10 mouse cellular contexts compared by ENCODE assay signal in the genomic region with DNA sequence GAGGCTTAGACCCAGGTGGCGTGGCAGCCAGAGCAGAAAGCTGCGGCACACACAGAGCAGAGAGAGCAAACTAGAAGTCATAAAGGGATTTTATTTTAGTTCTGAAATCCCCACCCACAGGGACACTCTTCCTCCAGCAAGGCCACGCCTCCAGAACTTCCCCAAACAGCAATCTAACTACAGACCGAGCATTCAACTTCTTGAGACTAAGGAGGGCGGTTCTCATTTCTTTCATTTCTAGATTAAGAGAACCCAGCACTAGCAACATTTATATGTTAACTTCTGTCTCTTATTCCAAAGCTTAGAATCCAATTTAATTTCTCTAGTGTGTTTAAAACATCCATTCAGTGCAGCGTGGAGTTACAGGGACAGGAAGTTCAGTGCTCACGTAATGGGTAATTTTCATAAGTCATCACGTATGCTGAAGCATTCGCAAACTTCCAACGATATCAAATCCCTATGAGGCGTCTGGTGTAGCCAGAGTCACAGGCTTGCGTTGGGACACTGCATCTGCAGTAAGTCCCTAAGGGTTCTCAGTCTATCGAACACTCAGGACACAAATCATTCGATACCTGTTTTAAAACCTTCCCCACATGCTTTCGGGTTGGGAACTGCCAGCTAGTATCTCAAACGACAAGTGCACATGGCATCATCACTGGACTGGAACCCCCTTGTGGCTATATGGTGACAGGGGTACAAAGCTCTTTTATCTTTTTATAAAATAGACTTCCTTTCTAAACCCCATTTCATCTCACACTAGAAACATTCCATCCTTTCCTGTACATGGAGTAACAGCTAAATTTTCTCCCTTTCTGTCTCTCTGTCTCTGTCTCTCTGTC. TPM values are rescaled to one million over a fixed set of nuclear protein-coding genes. Genes with fewer than 3 reads are reported as not detected.
DNase-seq lines count a peak whose midpoint lies in the region; ATAC-seq and TF ChIP-seq lines count a peak whose summit lies in the region.
"Had no signal": no experiment of that assay in that cellular context is flagged by ENCODE, and none has a peak within 500 bp of the region (broad histone marks: within the 10 kb centered on the region; RNA-seq: fewer than 3 reads in every experiment).

No protein-coding gene starts in this region.

- H3K4me3 ChIP-seq in heart, embryonic 12.5 days, result no peak overlapping the region
- peak overlapping the region; percentile 15 to 53 (median 40) for H3K4me3 ChIP-seq in CH12.LX (replicated peaks in 1 of 3; ENCODE audit: low read depth in 2 of 3, low read length in 2 of 3, poor library complexity in 1 of 3)
- H3K4me3 ChIP-seq in midbrain, embryonic 16.5 days (ENCODE audit: low read depth, low read length), result no peak overlapping the region
- H3K4me3 ChIP-seq: neural tube, embryonic 12.5 days had no signal

- WGBS in heart, embryonic 12.5 days, result 76% methylated on average over 16 of the region's 16 CpGs
- 83% methylated on average over 16 of the region's 16 CpGs for WGBS in midbrain, embryonic 16.5 days

- H3K9me3 ChIP-seq in heart, embryonic 12.5 days (replicated peaks), result no peaks in the 10 kb centered on the region
- H3K9me3 ChIP-seq in CH12.LX (replicated peaks; ENCODE audit: low read length), result no peaks in the 10 kb centered on the region
- H3K9me3 ChIP-seq in midbrain, embryonic 16.5 days (replicated peaks; ENCODE audit: control insufficient read depth, low read length, poor library complexity, severe bottlenecking), result no peaks in the 10 kb centered on the region
- H3K9me3 ChIP-seq: neural tube, embryonic 12.5 days had no signal

- H3K27ac ChIP-seq in heart, embryonic 12.5 days (ENCODE audit: poor library complexity, severe bottlenecking), result no peak overlapping the region
- H3K27ac ChIP-seq in CH12.LX (ENCODE audit: insufficient read depth, low read depth), result peak overlapping the region; percentile 82; the same call in 1 of the 2 replicates
- no peak overlapping the region for H3K27ac ChIP-seq in midbrain, embryonic 16.5 days (ENCODE audit: low read length)
- H3K27ac ChIP-seq: neural tube, embryonic 12.5 days had no signal

- no peaks in the 10 kb centered on the region; the same call in 1 of the 2 replicates for H3K79me2 ChIP-seq in CH12.LX (replicated peaks; ENCODE audit: control insufficient read depth, extremely low read depth, insufficient read depth, poor library complexity, severe bottlenecking)

- no peak overlapping the region for H3K9ac ChIP-seq in heart, embryonic 12.5 days
- peak overlapping the region; percentile 65 for H3K9ac ChIP-seq in CH12.LX (ENCODE audit: insufficient read depth, low read depth)
- no peak overlapping the region for H3K9ac ChIP-seq in midbrain, embryonic 16.5 days (ENCODE audit: low read depth, low read length)
- H3K9ac ChIP-seq: neural tube, embryonic 12.5 days had no signal

- H3K4me2 ChIP-seq in heart, embryonic 12.5 days, result no peak overlapping the region
- H3K4me2 ChIP-seq in CH12.LX (ENCODE audit: insufficient read depth, low read depth, poor library complexity, severe bottlenecking), result peak overlapping the region; percentile 60
- no peak overlapping the region for H3K4me2 ChIP-seq in midbrain, embryonic 16.5 days (ENCODE audit: low read length)
- H3K4me2 ChIP-seq: neural tube, embryonic 12.5 days had no signal

- TF ChIP-seq RAD21 in CH12.LX (IDR thresholded peaks at IDR 0.05; ENCODE audit: low read depth, low read length), result no peak

- peak; percentile 70 for TF ChIP-seq POLR2A in CH12.LX (IDR thresholded peaks at IDR 0.05; ENCODE audit: low read depth, low read length)

- DNase-seq in heart, adult 18-20 months, result peak; percentile 36 to 43
- peak; percentile 84 for DNase-seq in CH12.LX (ENCODE audit: extremely low read depth)
- no peak for DNase-seq in urinary bladder, postnatal 4 days (ENCODE audit: low spot score in 2 of 2)
- DNase-seq in urinary bladder, postnatal 36 days (ENCODE audit: low spot score in 2 of 2), result no peak
- DNase-seq: kidney, postnatal 25 days had no signal

- H3K36me3 ChIP-seq in heart, embryonic 12.5 days, result no peaks in the 10 kb centered on the region
- no peaks in the 10 kb centered on the region for H3K36me3 ChIP-seq in CH12.LX (replicated peaks in 1 of 2; ENCODE audit: control insufficient read depth in 1 of 2, insufficient read depth in 1 of 2, low read length in 1 of 2)
- no peaks in the 10 kb centered on the region for H3K36me3 ChIP-seq in midbrain, embryonic 16.5 days (ENCODE audit: control insufficient read depth, insufficient read depth, low read length)
- H3K36me3 ChIP-seq: neural tube, embryonic 12.5 days had no signal

- dilution Hi-C loops in CH12.LX (cut with MboI; ENCODE audit: extremely low pct_ligation_motif_present, extremely low pct_unique_long_range_greater_than_20kb, low sequenced_read_pairs), result no loop called here

- H3K4me1 ChIP-seq in heart, embryonic 12.5 days (replicated peaks), result 0 out of 2 replicates have a peak, but pooled peaks cover 3% of the 10 kb centered on the region
- H3K4me1 ChIP-seq in CH12.LX (ENCODE audit: control insufficient read depth in 1 of 2, insufficient read depth in 2 of 2), result peaks cover 5 to 24% of the 10 kb centered on the region in 2 experiments; a peak in 3 of 4 replicates
- no peaks in the 10 kb centered on the region for H3K4me1 ChIP-seq in midbrain, embryonic 16.5 days (ENCODE audit: control insufficient read depth, insufficient read depth, low read length)
- H3K4me1 ChIP-seq: neural tube, embryonic 12.5 days had no signal

- ATAC-seq in heart, embryonic 12.5 days (ENCODE audit: insufficient number of reproducible peaks, low FRiP score), result no peak
- ATAC-seq in inflammation-experienced regulatory T-cells, adult 6 months, result peak; percentile 92
- ATAC-seq in megakaryocyte progenitor cell, adult 5-6 weeks (replicated peaks; ENCODE audit: poor library complexity), result peak; percentile 86
- no peak for ATAC-seq in midbrain, embryonic 16.5 days

- TF ChIP-seq EP300 in CH12.LX (IDR thresholded peaks at IDR 0.05; ENCODE audit: low read length), result no peak

- in situ Hi-C loops in CH12.LX (cut with MboI; ENCODE audit: low pct_ligation_motif_present, low pct_unique_long_range_greater_than_20kb, low sequenced_read_pairs), result no loop called here

- no peak; a peak in 1 of 4 replicates for TF ChIP-seq CTCF in CH12.LX (conservative IDR thresholded peaks at IDR 0.05 in 1 of 2, IDR thresholded peaks at IDR 0.05 in 1 of 2; ENCODE audit: low read depth in 2 of 2, low read length in 2 of 2)

- H3K27me3 ChIP-seq in heart, embryonic 12.5 days (replicated peaks), result no peaks in the 10 kb centered on the region
- no peaks in the 10 kb centered on the region for H3K27me3 ChIP-seq in CH12.LX (replicated peaks)
- H3K27me3 ChIP-seq in midbrain, embryonic 16.5 days (ENCODE audit: control insufficient read depth, insufficient read depth, low read depth, low read length), result no peaks in the 10 kb centered on the region; the same call in 1 of the 2 replicates
- H3K27me3 ChIP-seq: neural tube, embryonic 12.5 days had no signal

TF ChIP-seq in CH12.LX, 34 proteins besides CTCF, POLR2A, EP300 and RAD21 (continues in another document):
- TF ChIP-seq ZC3H11A (IDR thresholded peaks at IDR 0.05; ENCODE audit: low read depth, low read length), result no peak
- no peak; the same call in 1 of the 2 replicates for TF ChIP-seq BHLHE40 (IDR thresholded peaks at IDR 0.05; ENCODE audit: low read depth, low read length)
- no peak for TF ChIP-seq GABPA (IDR thresholded peaks at IDR 0.05; ENCODE audit: insufficient replicate concordance, low read depth, low read length)
- TF ChIP-seq HCFC1 (IDR thresholded peaks at IDR 0.05; ENCODE audit: low read depth, low read length), result peak; percentile 24; the same call in 1 of the 2 replicates
- TF ChIP-seq NELFE (IDR thresholded peaks at IDR 0.05; ENCODE audit: low read depth, low read length), result peak; percentile 54; the same call in 1 of the 2 replicates
- no peak for TF ChIP-seq JUN (IDR thresholded peaks at IDR 0.05; ENCODE audit: insufficient read depth, low read depth, low read length)
- TF ChIP-seq CHD2 (IDR thresholded peaks at IDR 0.05; ENCODE audit: low read length), result no peak
- no peak for TF ChIP-seq POLR2AphosphoS2 (IDR thresholded peaks at IDR 0.05; ENCODE audit: low read depth, low read length)
- TF ChIP-seq KAT2A (IDR thresholded peaks at IDR 0.05; ENCODE audit: insufficient replicate concordance, low read length), result no peak
- TF ChIP-seq TBP (conservative IDR thresholded peaks at IDR 0.05; ENCODE audit: low read depth, low read length), result peak; percentile 84
- 0 out of 2 replicates have a peak, but pooled peaks have one; percentile 29 for TF ChIP-seq MAX (IDR thresholded peaks at IDR 0.05; ENCODE audit: low read length)
- no peak for TF ChIP-seq UBTF (IDR thresholded peaks at IDR 0.05; ENCODE audit: low read depth, low read length)
- no peak for TF ChIP-seq ZKSCAN1 (IDR thresholded peaks at IDR 0.05; ENCODE audit: borderline replicate concordance, low read depth, low read length)
- TF ChIP-seq NRF1 (IDR thresholded peaks at IDR 0.05; ENCODE audit: low read depth, low read length), result no peak
- no peak for TF ChIP-seq USF1 (IDR thresholded peaks at IDR 0.05; ENCODE audit: low read depth, low read length)
- no peak for TF ChIP-seq PAX5 (IDR thresholded peaks at IDR 0.05; ENCODE audit: low read length)
- no peak for TF ChIP-seq ZNF384 (IDR thresholded peaks at IDR 0.05; ENCODE audit: low read depth, low read length)

RNA-seq across cellular contexts. Expression of gene Enpp3, which starts 18.7 kb away (rescaled TPM):
- 1 to 10 TPM; 3.0 to 3.2 TPM for total RNA-seq in heart, adult 18-20 months (2021)
- 1.7 and 2.2 TPM in 2 replicates for polyA plus RNA-seq in heart, embryonic 12.5 days (2016; fragmentation: Nextera tagmentation; extraction: Ambion mirVana)
- 0.04 TPM in 1 of 2 replicates, not detected in the other for total RNA-seq in CH12.LX (2012; rRNA removed)
- total RNA-seq in CH12.LX (2014; rRNA removed), result 0.08 and 0.15 TPM in 2 replicates
- 0.24 and 0.48 TPM in 2 replicates for polyA plus RNA-seq in CH12.LX (2012; ENCODE audit: insufficient read length, low read depth)
- not detected for polyA plus RNA-seq in inflammation-experienced regulatory T-cells, adult 6 months (2017; shearing (Covaris generic))
- 0.22 and 0.54 TPM in 2 replicates for total RNA-seq in megakaryocyte progenitor cell, adult 5-6 weeks (2015)
- 0.10 and 0.12 TPM in 2 replicates for total RNA-seq in megakaryocyte progenitor cell, adult 5-6 weeks (2017)
- polyA plus RNA-seq in midbrain, embryonic 16.5 days (2015; fragmentation: Nextera tagmentation; extraction: Ambion mirVana), result 2.6 and 3.4 TPM in 2 replicates

RNA-seq across cellular contexts. Expression of gene Med23, which starts 45.9 kb away (rescaled TPM):
- total RNA-seq in heart, adult 18-20 months (2021), result 10 to 100 TPM; 14.0 to 15.6 TPM
- polyA plus RNA-seq in heart, embryonic 12.5 days (2016; fragmentation: Nextera tagmentation; extraction: Ambion mirVana), result 15.8 and 16.9 TPM in 2 replicates
- total RNA-seq in CH12.LX (2012; rRNA removed) (43.5 and 43.6 TPM in 2 replicates), CH12.LX (2014; rRNA removed) (45.6 and 46.7 TPM in 2 replicates)
- 37.1 and 45.7 TPM in 2 replicates for polyA plus RNA-seq in CH12.LX (2012; ENCODE audit: insufficient read length, low read depth)
- polyA plus RNA-seq in inflammation-experienced regulatory T-cells, adult 6 months (2017; shearing (Covaris generic)), result 10 to 100 TPM; 15.5 to 28.2 (median 22.9) TPM
- total RNA-seq in megakaryocyte progenitor cell, adult 5-6 weeks (2015), result 20.5 and 25.2 TPM in 2 replicates
- 22.8 and 32.5 TPM in 2 replicates for total RNA-seq in megakaryocyte progenitor cell, adult 5-6 weeks (2017)
- 28.7 and 30.0 TPM in 2 replicates for polyA plus RNA-seq in midbrain, embryonic 16.5 days (2015; fragmentation: Nextera tagmentation; extraction: Ambion mirVana)

Comparison
In these comparisons a context has a peak if more than half of its experiments do, and no peak if none do; other contexts are left out.
1. DNase-seq: peak in heart, adult 18-20 months (2 of 2) and CH12.LX (single experiment); none in urinary bladder, postnatal 4 days (0 of 2) and urinary bladder, postnatal 36 days (0 of 2).
2. ATAC-seq: peak in inflammation-experienced regulatory T-cells, adult 6 months (single experiment) and megakaryocyte progenitor cell, adult 5-6 weeks (single experiment); none in heart, embryonic 12.5 days (single experiment) and midbrain, embryonic 16.5 days (single experiment).
3. H3K4me3 ChIP-seq: peak in CH12.LX (3 of 3); none in heart, embryonic 12.5 days (single experiment) and midbrain, embryonic 16.5 days (single experiment).